Mouse (Mus musculus): ENCODE measurements around the gene Tbcd. TPM values are rescaled to one million over a fixed set of nuclear protein-coding genes. Genes with fewer than 3 reads are reported as not detected.

Gene Tbcd
- 10 to 100 TPM; 40.3 to 41.3 TPM for total RNA-seq (2021)

DNA sequence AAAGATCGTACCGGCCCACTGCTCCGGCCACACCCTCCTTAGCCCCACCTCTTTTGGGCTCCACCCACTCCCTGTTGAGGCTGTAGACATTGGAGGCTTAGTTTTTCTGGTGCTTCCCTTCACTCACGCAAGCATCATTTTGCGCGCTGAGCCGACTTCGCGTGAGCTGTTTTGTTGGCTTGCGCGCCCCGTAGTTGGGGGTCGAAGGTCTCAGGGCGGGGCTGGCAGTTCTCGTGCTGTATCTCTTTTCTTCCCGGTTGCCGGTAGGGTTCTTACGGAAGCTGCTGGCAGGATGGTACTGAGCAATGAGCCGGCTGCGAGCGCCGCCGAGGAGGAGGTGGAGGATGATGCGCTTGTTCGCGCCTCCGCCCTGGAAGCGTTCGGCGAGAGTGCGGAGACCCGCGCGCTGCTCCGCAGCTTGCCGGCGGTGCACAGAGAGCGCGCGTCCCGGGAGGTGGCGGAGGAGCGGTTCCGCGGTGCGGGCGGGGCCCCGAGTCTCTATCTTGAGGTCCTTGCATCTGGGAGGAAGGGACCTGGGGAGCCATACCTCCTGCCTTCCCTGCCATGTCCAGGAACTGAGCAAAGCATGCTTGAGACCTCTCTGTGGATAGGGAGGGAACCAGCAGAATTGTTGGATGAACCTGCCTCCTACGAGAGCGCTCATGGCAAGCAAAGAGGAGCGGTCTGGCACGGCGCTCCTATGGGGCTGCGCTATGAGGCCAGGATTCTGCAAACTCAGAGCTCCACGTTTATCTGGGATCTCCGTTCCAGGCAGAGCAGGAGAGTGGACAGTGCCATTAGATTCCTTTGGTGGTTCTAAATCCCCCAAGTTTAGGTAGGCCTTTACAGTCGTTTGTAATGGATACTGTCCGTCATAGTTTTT is at the start of gene Tbcd:
TSS of gene Tbcd (plus strand) at position 197 of the 883 bp plus-strand sequence.
- peak; percentile 97 to 98 for DNase-seq

GRCm38 (mm10) chr11:121407366-121408155 is 44.2 kb upstream of the Tbcd start:
- peak in 1 of 2 experiments; percentile 12 for DNase-seq

GRCm38 (mm10) chr11:121414762-121415161 is 37.0 kb upstream of the Tbcd start:
- no peak for DNase-seq

DNA sequence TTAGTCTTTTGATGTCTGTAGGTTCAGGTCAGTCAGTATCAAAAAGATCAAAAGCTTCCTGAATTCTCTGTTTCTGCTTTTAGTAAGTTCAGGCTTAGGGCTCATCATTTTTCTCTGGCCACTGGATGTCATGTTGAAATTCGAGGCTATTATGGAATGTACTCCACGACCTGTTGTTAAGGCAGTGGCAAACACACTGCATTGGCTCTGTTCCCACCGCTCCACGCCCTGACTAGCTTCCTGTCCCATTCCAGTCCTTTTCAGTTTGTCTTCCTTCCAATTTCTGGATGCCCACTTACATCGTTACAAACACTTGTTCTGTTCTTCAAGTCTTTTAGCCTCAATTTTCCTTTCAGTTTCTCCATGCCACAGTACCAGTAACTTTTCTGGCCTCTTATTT is 36.4 kb upstream of the Tbcd start:
- no peak for DNase-seq

- DNase-seq: no peak
Measured at GRCm38 (mm10) chr11:121417971-121418370, 33.8 kb upstream of the Tbcd start.

DNA sequence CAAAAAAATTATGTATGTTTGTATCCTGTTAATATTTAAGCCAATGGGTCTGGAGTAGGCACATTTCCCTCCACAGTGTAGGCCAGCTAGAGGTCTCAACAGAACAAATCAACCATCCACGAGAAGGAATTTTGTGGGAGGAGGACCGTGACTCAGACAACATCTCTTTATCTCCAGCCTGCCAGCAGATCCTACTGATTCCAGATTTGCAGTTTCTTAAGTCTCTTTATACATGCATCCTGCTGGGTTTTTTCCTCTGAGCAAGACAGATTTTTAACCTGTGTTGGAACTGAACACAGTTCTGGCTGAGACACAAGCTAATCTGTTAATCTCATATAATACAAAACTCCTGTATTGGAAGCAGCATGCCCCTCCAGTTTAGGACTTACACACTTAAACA is 32.8 kb upstream of the Tbcd start:
- no peak for DNase-seq

DNA sequence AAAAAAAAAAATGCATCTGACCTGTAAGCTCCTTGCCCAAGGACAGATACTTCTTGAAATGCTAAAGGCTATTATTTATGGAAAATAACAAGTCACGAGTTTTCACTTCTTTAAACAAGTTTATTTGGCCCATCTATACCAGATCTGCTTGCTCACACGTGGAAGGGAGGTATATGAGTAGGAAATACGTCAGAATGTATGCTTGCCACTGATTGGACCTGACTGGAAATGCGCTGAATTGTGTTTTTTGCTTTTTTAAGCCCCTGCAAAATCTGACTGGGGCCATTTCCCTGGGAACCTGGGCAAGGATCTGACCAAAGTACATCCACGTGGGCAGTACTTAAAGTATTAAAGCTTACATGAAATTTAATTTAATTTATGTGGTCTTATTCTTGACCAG is 31.4 kb upstream of the Tbcd start:
- no peak for DNase-seq

DNA sequence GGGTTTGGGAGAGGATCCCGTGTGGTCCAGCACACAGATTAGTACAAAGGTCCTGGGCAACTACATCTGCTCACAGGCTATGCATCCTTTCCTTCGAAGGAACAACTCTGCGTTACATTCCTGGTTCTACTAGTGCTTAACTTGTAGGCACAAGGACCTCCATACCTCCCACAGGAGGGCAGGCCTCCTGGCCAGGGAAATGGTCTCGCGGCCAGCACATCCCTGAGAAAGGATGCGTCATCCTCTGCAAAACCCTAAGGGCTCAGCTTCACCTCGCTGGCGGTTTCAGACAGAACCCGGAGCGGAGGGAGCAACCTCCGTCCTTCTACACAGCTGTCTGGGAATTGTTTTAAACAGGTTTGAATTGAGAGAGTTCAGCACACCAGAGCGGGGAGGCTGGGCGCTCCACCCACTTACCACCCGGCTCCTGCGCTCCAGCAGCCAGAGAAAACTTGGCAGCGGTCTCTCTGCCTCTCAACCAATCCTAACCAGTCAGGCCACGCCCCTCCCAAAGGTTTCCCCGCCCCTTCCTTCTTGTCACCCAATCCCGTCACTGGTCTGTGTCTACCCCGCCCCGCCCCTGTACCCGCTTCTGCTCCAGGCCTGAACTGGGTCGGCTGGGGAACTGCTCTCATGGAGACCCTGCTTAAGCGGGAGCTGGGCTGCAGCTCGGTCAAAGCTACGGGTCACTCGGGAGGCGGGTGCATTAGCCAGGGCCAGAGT is 30.8 kb upstream of the Tbcd start, which contains the start of gene Fn3krp:
TSS of gene Fn3krp (plus strand) at position 572 of the 723 bp plus-strand sequence.
- peak; percentile 98 for DNase-seq

GRCm38 (mm10) chr11:121421553-121422173 is 30.1 kb upstream of the Tbcd start:
- DNase-seq: no peak

- DNase-seq: no peak
Measured at GRCm38 (mm10) chr11:121433397-121433796, 18.4 kb upstream of the Tbcd start.

GRCm38 (mm10) chr11:121434156-121435155 is 17.3 kb upstream of the Tbcd start, which contains the start of gene Fn3k:
TSS of gene Fn3k (plus strand) at chr11:121434913.
- peak; percentile 94 to 95 for DNase-seq

DNA sequence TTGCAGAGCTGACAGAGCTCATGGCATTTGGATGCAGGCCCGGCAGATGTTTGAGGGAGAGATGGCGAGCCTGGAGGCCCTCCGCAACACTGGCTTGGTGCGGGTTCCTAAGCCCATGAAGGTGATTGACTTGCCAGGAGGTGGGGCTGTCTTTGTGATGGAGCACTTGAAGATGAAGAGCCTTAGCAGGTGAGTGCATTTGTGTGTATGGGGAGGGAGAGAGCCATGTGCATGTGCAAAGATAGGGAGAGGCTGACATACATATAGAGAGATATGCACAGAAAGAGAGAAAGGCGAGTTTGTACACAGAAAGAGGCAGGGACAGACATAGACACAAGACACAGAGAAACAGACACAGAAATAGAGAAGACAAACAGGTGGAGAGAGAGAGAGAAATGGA is 14.5 kb upstream of the Tbcd start:
- DNase-seq: no peak

DNA sequence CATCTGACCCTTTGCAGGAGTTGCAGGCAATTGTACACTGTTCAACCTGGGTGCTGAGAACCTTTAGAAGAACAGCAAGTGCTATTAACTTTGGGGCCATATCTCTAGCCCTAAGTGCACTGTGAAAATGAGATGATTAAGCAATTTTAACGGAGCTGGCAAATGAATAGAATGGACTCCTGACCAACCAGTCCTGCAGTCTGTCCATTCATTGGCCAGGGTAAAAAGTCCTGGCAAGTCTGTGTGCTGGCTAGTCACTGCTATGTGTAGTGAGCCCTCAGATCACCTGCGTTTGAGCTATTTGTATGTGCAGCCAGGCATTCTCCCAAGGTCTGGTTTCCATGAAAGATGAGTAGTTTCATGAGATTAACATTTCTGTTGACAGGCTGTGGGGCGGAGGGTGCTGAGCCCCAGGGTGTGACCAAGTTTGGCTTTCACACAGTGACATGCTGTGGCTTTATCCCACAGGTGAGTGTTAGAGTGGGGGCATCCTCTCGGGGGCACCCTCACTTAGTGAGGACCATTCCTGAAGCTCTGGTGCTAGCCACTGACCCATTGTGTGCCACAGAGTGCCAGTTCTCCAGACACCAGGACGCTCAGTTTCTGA is 12.0 kb upstream of the Tbcd start:
- no peak for DNase-seq

DNA sequence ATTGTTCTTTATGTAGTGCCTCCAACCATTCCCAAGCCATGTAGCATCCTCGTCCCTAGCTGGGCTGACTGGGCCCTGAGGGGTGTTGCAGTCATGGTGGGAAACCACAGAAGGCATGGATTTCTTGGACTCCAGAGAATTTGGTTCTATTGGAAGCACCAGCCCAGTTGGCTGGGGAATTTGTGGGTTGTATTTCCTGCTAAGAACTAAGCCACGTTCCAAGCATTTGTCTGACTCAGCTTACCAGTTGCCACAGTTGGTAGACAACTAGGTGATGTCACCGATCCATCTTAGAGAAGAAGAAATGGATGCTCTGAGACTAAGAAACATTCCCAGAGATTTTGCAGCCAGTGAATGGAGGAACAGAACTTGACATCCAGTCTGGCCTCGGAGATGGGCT is 10.1 kb upstream of the Tbcd start:
- no peak for DNase-seq

DNA sequence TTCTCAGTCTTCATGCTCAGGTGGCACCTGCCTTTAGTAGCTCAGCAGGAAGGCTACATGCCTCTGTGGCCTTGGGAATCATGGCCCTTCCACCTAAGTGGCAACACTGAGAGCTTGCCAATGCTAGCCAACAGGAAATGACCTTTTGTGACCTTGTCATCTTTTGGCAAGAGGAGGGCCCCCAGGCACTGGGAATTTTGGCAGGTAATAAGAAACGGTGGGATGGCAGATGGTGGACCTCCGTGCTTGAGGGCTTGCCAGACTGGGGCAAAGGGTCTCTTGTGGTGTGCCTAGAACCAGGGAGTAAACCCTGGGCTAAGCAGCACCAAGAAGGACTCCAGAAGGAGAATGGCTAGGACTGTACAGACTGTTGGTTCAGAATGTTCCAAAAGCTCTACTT is 9.7 kb upstream of the Tbcd start:
- DNase-seq: no peak

- DNase-seq: no peak
Measured at GRCm38 (mm10) chr11:121451216-121451726, 478 bp upstream of the Tbcd start.

GRCm38 (mm10) chr11:121457874-121458273 is 6.1 kb downstream of the Tbcd start:
- DNase-seq: no peak

DNA sequence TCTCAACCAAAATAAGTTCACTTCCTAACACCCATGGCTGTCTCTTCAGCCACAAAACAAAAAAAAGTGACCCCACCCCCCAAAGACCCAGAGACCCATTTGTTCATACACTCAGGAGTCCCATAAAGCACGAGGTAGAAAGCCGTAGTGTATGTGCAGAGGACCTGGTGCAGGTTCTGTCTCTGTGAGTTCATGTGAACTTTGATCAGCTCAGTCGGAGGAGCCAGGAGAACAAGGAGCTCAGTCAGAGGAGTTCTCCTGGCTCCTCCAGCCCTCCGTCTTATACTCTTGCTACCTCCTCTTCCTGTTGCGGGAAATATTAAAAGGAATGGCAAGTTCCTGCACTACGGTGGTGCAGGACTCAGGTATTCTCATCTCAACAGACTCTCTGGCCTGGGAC is 15.7 kb downstream of the Tbcd start:
- no peak for DNase-seq

GRCm38 (mm10) chr11:121474831-121475230 is 23.1 kb downstream of the Tbcd start:
- DNase-seq: no peak
